ENCODE assay signal across 9 mouse cellular contexts in the genomic region with DNA sequence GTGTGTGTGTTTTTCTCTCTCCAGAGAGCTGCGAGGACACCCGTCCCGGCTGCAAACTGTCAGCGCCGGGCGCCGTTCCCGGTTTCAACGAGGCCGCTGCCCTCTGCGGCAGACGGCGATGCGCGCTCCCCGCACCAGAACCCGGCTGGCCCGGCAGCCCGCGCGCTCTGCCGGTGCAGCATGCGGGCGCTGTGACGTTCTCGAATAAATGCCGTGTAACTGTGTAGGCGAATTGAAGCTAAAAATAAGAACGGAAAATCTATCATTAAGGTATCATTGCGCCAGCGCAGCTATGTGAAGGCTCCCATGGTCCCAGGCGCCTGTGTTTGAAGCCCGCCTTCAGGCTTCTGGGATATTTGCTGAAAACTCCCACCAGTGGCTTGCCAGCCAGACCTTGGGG. TPM values are rescaled to one million over a fixed set of nuclear protein-coding genes. Genes with fewer than 3 reads are reported as not detected.
DNase-seq lines count a peak whose midpoint lies in the region; ATAC-seq lines count a peak whose summit lies in the region.
"Had no signal": no experiment of that assay in that cellular context is flagged by ENCODE, and none has a peak within 500 bp of the region (broad histone marks: within the 10 kb centered on the region; RNA-seq: fewer than 3 reads in every experiment).

No protein-coding gene starts in this region.

- under 1% methylated on average over 33 of the region's 33 CpGs for WGBS in forebrain, embryonic 16.5 days
- WGBS in intestine, embryonic 14.5 days, result under 1% methylated on average over 33 of the region's 33 CpGs
- 3% methylated on average over 31 of the region's 33 CpGs for WGBS in liver, embryonic 12.5 days (ENCODE audit: insufficient replicate concordance)

- ATAC-seq in cerebellum, adult (ENCODE audit: insufficient number of reproducible peaks, low FRiP score, low TSS enrichment), result 0 out of 2 replicates have a peak, but pooled peaks have one; percentile 28
- peak; percentile 56 for ATAC-seq in forebrain, embryonic 16.5 days
- no peak for ATAC-seq in intestine, embryonic 14.5 days (replicated peaks; ENCODE audit: low FRiP score, low TSS enrichment, low read depth)
- no peak for ATAC-seq in liver, embryonic 12.5 days
- no peak for ATAC-seq in megakaryocyte, adult 5-6 weeks (ENCODE audit: poor library complexity, severe bottlenecking)

- H3K9me3 ChIP-seq in forebrain, embryonic 16.5 days (ENCODE audit: control insufficient read depth, low read length), result no peaks in the 10 kb centered on the region
- no peaks in the 10 kb centered on the region for H3K9me3 ChIP-seq in intestine, embryonic 14.5 days (ENCODE audit: control insufficient read depth, low read length)
- no peaks in the 10 kb centered on the region for H3K9me3 ChIP-seq in liver, embryonic 12.5 days (replicated peaks)

- no peak overlapping the region for H3K27ac ChIP-seq in forebrain, embryonic 16.5 days (ENCODE audit: low read length)
- H3K27ac ChIP-seq in intestine, embryonic 14.5 days (ENCODE audit: low read depth), result no peak overlapping the region
- no peak overlapping the region for H3K27ac ChIP-seq in liver, embryonic 12.5 days

- peak overlapping the region; percentile 62 for H3K4me3 ChIP-seq in forebrain, embryonic 16.5 days (replicated peaks; ENCODE audit: low read length)
- peak overlapping the region; percentile 43 for H3K4me3 ChIP-seq in intestine, embryonic 14.5 days (ENCODE audit: low read depth, low read length)
- H3K4me3 ChIP-seq in liver, embryonic 12.5 days, result peak overlapping the region; percentile 36
- H3K4me3 ChIP-seq: erythroblast, embryonic 14.5 days had no signal

- H3K9ac ChIP-seq in forebrain, embryonic 16.5 days (replicated peaks; ENCODE audit: low read depth, low read length), result peak overlapping the region; percentile 14
- no peak overlapping the region for H3K9ac ChIP-seq in intestine, embryonic 14.5 days (ENCODE audit: low read length)
- H3K9ac ChIP-seq in liver, embryonic 12.5 days, result no peak overlapping the region

- no peaks in the 10 kb centered on the region for H3K36me3 ChIP-seq in forebrain, embryonic 16.5 days (ENCODE audit: control insufficient read depth, insufficient read depth)
- no peaks in the 10 kb centered on the region for H3K36me3 ChIP-seq in intestine, embryonic 14.5 days (ENCODE audit: control insufficient read depth, insufficient read depth, low read length)
- H3K36me3 ChIP-seq in liver, embryonic 12.5 days, result no peaks in the 10 kb centered on the region

- DNase-seq in heart, adult 11 months, result peak; percentile 88
- DNase-seq in heart, adult 8-10 months (ENCODE audit: low spot score), result no peak
- peak; percentile 77 for DNase-seq in intestine, embryonic 14.5 days (ENCODE audit: low spot score)
- DNase-seq in right cerebral cortex, adult 2 months (ENCODE audit: low spot score in 2 of 2), result peak; percentile 67 to 73

- peaks cover 59% of the 10 kb centered on the region for H3K27me3 ChIP-seq in forebrain, embryonic 16.5 days (replicated peaks; ENCODE audit: control insufficient read depth, insufficient read depth, low read length)
- H3K27me3 ChIP-seq in intestine, embryonic 14.5 days (replicated peaks; ENCODE audit: control insufficient read depth, insufficient read depth, low read length), result peaks cover 75% of the 10 kb centered on the region
- peaks cover 75% of the 10 kb centered on the region for H3K27me3 ChIP-seq in liver, embryonic 12.5 days (replicated peaks)

- H3K4me2 ChIP-seq in forebrain, embryonic 16.5 days (ENCODE audit: low read length), result peak overlapping the region; percentile 95
- H3K4me2 ChIP-seq in intestine, embryonic 14.5 days (ENCODE audit: low read length), result peak overlapping the region; percentile 78
- H3K4me2 ChIP-seq in liver, embryonic 12.5 days, result peak overlapping the region; percentile 56

- peaks cover 30% of the 10 kb centered on the region for H3K4me1 ChIP-seq in forebrain, embryonic 16.5 days (replicated peaks; ENCODE audit: control insufficient read depth, insufficient read depth, low read length)
- peaks cover 16% of the 10 kb centered on the region for H3K4me1 ChIP-seq in intestine, embryonic 14.5 days (replicated peaks; ENCODE audit: control insufficient read depth, insufficient read depth, low read length)
- H3K4me1 ChIP-seq in liver, embryonic 12.5 days, result 0 out of 2 replicates have a peak, but pooled peaks cover 6% of the 10 kb centered on the region

RNA-seq across cellular contexts. Expression of a gene that starts 1.1 kb away (rescaled TPM):
- under 1 TPM; 0.11 to 0.31 (median 0.16) TPM for total RNA-seq in heart, adult 8-10 months (2022)
- 7.0 and 11.2 TPM in 2 replicates for polyA plus RNA-seq in forebrain, embryonic 16.5 days (2015; fragmentation: Nextera tagmentation; extraction: Ambion mirVana)
- polyA plus RNA-seq in intestine, embryonic 14.5 days (2014; fragmentation: Nextera tagmentation; extraction: Ambion mirVana), result 0.35 TPM in 1 of 2 replicates, not detected in the other
- 0.14 TPM in 1 of 2 replicates, not detected in the other for polyA plus RNA-seq in liver, embryonic 12.5 days (2016; fragmentation: Nextera tagmentation; extraction: Ambion mirVana)
- total RNA-seq in megakaryocyte, adult 5-6 weeks (2015), result not detected in 2 replicates
- not detected in 2 replicates for total RNA-seq in megakaryocyte, adult 5-6 weeks (2017)
- polyA plus RNA-seq: erythroblast, embryonic 14.5 days had no signal

Comparison
In these comparisons a context has a peak if more than half of its experiments do, and no peak if none do; other contexts are left out.
1. ATAC-seq: peak in cerebellum, adult (single experiment) and forebrain, embryonic 16.5 days (single experiment); none in intestine, embryonic 14.5 days (single experiment), liver, embryonic 12.5 days (single experiment) and megakaryocyte, adult 5-6 weeks (single experiment).
2. Peak in every context shown above with its lines, with median percentiles within 50 percentile points of each other: H3K4me2 ChIP-seq and H3K4me3 ChIP-seq.